ENCODE assay signal across 10 mouse cellular contexts in genomic region chr10:109713001-109713400, GRCm38 (mm10).
DNase-seq lines count a peak whose midpoint lies in the region; ATAC-seq lines count a peak whose summit lies in the region.
"Had no signal": no experiment of that assay in that cellular context is flagged by ENCODE, and none has a peak within 500 bp of the region (broad histone marks: within the 10 kb centered on the region; RNA-seq: fewer than 3 reads in every experiment).

No protein-coding gene starts in this region.

- ATAC-seq in forebrain, embryonic 11.5 days (replicated peaks; ENCODE audit: low FRiP score) = peak; percentile 78
- no peak for ATAC-seq in embryonic facial prominence, embryonic 14.5 days (ENCODE audit: low read depth)
- peak; percentile 66; the same call in 1 of the 2 replicates for ATAC-seq in midbrain, embryonic 13.5 days

- no peaks in the 10 kb centered on the region for H3K9me3 ChIP-seq in forebrain, embryonic 11.5 days (ENCODE audit: control insufficient read depth, low read length)
- H3K9me3 ChIP-seq in forebrain, embryonic 10.5 days = no peaks in the 10 kb centered on the region
- H3K9me3 ChIP-seq in embryonic facial prominence, embryonic 14.5 days (ENCODE audit: control insufficient read depth, low read length) = no peaks in the 10 kb centered on the region
- no peaks in the 10 kb centered on the region for H3K9me3 ChIP-seq in midbrain, embryonic 13.5 days
- H3K9me3 ChIP-seq: heart, embryonic 15.5 days had no signal

- no peaks in the 10 kb centered on the region for H3K27me3 ChIP-seq in forebrain, embryonic 11.5 days (ENCODE audit: control insufficient read depth, insufficient read depth, low read length)
- no peaks in the 10 kb centered on the region for H3K27me3 ChIP-seq in forebrain, embryonic 10.5 days (ENCODE audit: poor library complexity, severe bottlenecking)
- H3K27me3 ChIP-seq in embryonic facial prominence, embryonic 14.5 days (replicated peaks; ENCODE audit: control insufficient read depth, insufficient read depth, low read length) = no peaks in the 10 kb centered on the region
- no peaks in the 10 kb centered on the region for H3K27me3 ChIP-seq in midbrain, embryonic 13.5 days
- H3K27me3 ChIP-seq: heart, embryonic 15.5 days had no signal

- no peak overlapping the region for H3K27ac ChIP-seq in forebrain, embryonic 11.5 days (ENCODE audit: low read depth, low read length)
- no peak overlapping the region for H3K27ac ChIP-seq in forebrain, embryonic 10.5 days
- no peak overlapping the region for H3K27ac ChIP-seq in embryonic facial prominence, embryonic 14.5 days (replicated peaks; ENCODE audit: low read depth, low read length)
- H3K27ac ChIP-seq in midbrain, embryonic 13.5 days = no peak overlapping the region
- H3K27ac ChIP-seq: heart, embryonic 15.5 days had no signal

- H3K4me2 ChIP-seq in forebrain, embryonic 11.5 days (ENCODE audit: low read depth, low read length, severe bottlenecking) = no peak overlapping the region
- no peak overlapping the region for H3K4me2 ChIP-seq in embryonic facial prominence, embryonic 14.5 days (ENCODE audit: low read depth, low read length)
- no peak overlapping the region for H3K4me2 ChIP-seq in midbrain, embryonic 13.5 days (replicated peaks)
- H3K4me2 ChIP-seq: heart, embryonic 15.5 days had no signal

- no peak overlapping the region for H3K9ac ChIP-seq in forebrain, embryonic 11.5 days (ENCODE audit: low read length)
- H3K9ac ChIP-seq in embryonic facial prominence, embryonic 14.5 days (ENCODE audit: low read depth, low read length) = no peak overlapping the region
- no peak overlapping the region for H3K9ac ChIP-seq in midbrain, embryonic 13.5 days (replicated peaks)
- H3K9ac ChIP-seq: heart, embryonic 15.5 days had no signal

- H3K4me1 ChIP-seq in forebrain, embryonic 11.5 days (replicated peaks; ENCODE audit: control insufficient read depth, insufficient read depth, low read length) = no peaks in the 10 kb centered on the region
- peaks cover 7% of the 10 kb centered on the region for H3K4me1 ChIP-seq in forebrain, embryonic 10.5 days
- no peaks in the 10 kb centered on the region for H3K4me1 ChIP-seq in embryonic facial prominence, embryonic 14.5 days (ENCODE audit: control insufficient read depth, insufficient read depth, low read length)
- no peaks in the 10 kb centered on the region for H3K4me1 ChIP-seq in midbrain, embryonic 13.5 days (replicated peaks)
- H3K4me1 ChIP-seq: heart, embryonic 15.5 days had no signal

- no peak overlapping the region for H3K4me3 ChIP-seq in forebrain, embryonic 11.5 days (ENCODE audit: low read depth, low read length)
- H3K4me3 ChIP-seq in forebrain, embryonic 10.5 days = no peak overlapping the region
- H3K4me3 ChIP-seq in embryonic facial prominence, embryonic 14.5 days (ENCODE audit: low read depth, low read length) = no peak overlapping the region
- no peak overlapping the region for H3K4me3 ChIP-seq in midbrain, embryonic 13.5 days (replicated peaks)
- H3K4me3 ChIP-seq: heart, embryonic 15.5 days; myocyte had no signal

- DNase-seq in forebrain, embryonic 11.5 days (ENCODE audit: low spot score) = peak; percentile 51
- DNase-seq in forebrain, embryonic 10.5 days (ENCODE audit: extremely low spot score, low spot score) = no peak
- DNase-seq in right cerebral cortex, adult 2 months (ENCODE audit: low spot score in 2 of 2) = peak; percentile 44 to 53
- DNase-seq in right cerebral cortex, postnatal 14 days = no peak
- peak; percentile 20 for DNase-seq in embryonic facial prominence, embryonic 14.5 days (ENCODE audit: low spot score)
- DNase-seq in frontal cortex, postnatal 25 days (ENCODE audit: low spot score in 2 of 2) = no peak
- DNase-seq in B cell, adult 2 months = no peak

- WGBS in forebrain, embryonic 11.5 days = 38% methylated on average over 5 of the region's 5 CpGs
- 46% methylated on average over 5 of the region's 5 CpGs for WGBS in forebrain, embryonic 10.5 days
- WGBS in embryonic facial prominence, embryonic 14.5 days = 37% methylated on average over 5 of the region's 5 CpGs
- WGBS in midbrain, embryonic 13.5 days = 37% methylated on average over 5 of the region's 5 CpGs

- no peaks in the 10 kb centered on the region for H3K36me3 ChIP-seq in forebrain, embryonic 11.5 days (ENCODE audit: control insufficient read depth, insufficient read depth, low read length)
- H3K36me3 ChIP-seq in forebrain, embryonic 10.5 days (replicated peaks) = no peaks in the 10 kb centered on the region
- no peaks in the 10 kb centered on the region for H3K36me3 ChIP-seq in embryonic facial prominence, embryonic 14.5 days (ENCODE audit: control insufficient read depth, insufficient read depth, low read length)
- peaks cover 9% of the 10 kb centered on the region; the same call in 1 of the 2 replicates for H3K36me3 ChIP-seq in midbrain, embryonic 13.5 days
- H3K36me3 ChIP-seq: heart, embryonic 15.5 days had no signal

Comparison
In these comparisons a context has a peak if more than half of its experiments do, and no peak if none do; other contexts are left out.
1. DNase-seq: peak in forebrain, embryonic 11.5 days (single experiment), right cerebral cortex, adult 2 months (2 of 2) and embryonic facial prominence, embryonic 14.5 days (single experiment); none in forebrain, embryonic 10.5 days (single experiment), right cerebral cortex, postnatal 14 days (single experiment), frontal cortex, postnatal 25 days (0 of 2) and B cell, adult 2 months (0 of 2).